Mouse (Mus musculus) hindbrain, embryonic 10.5 days (tissue): ENCODE measurements around the gene Foxl1. TPM values are rescaled to one million over a fixed set of nuclear protein-coding genes. Genes with fewer than 3 reads are reported as not detected.
A peak's percentile ranks its signal among the peaks of the same experiment; 100 is the strongest.

ENCODE experiments used
- DNase-seq: peaks from one replicate; pipeline ENCODE4 v3.0.0-alpha.2; 2017; ENCODE audit warnings: low spot score
- H3K27ac ChIP-seq: fragments of 300-500 bp; sonication (generic); 2 replicates; pipeline ENCODE4 v1.5.1; 2016; ENCODE audit warnings: mild to moderate bottlenecking, moderate library complexity
- H3K27me3 ChIP-seq: fragments of 300-500 bp; sonication (generic); 2 replicates; pipeline ENCODE4 v1.6.1; 2016; ENCODE audit warnings: mild to moderate bottlenecking; ENCODE audit not compliant: poor library complexity, insufficient read depth, severe bottlenecking
- H3K36me3 ChIP-seq: fragments of 300-500 bp; sonication (generic); 2 replicates; pipeline ENCODE4 v1.6.1; 2016; ENCODE audit warnings: mild to moderate bottlenecking, moderate library complexity
- H3K4me1 ChIP-seq: fragments of 300-500 bp; sonication (generic); replicated peaks from 2 replicates; pipeline ENCODE4 v1.6.1; 2016; ENCODE audit warnings: mild to moderate bottlenecking
- H3K4me3 ChIP-seq: fragments of 300-500 bp; sonication (generic); 2 replicates; pipeline ENCODE4 v1.5.1; 2016; ENCODE audit warnings: mild to moderate bottlenecking, moderate library complexity
- H3K9me3 ChIP-seq: fragments of 300-500 bp; sonication (generic); 2 replicates; pipeline ENCODE4 v1.6.1; 2016; ENCODE audit warnings: mild to moderate bottlenecking, moderate library complexity
- whole genome bisulfite sequencing: fragments of 180-500 bp; shearing (Covaris S2); methylation state at CpG from one replicate; pipeline ENCODE4 v1.1.7; 2016; 5-methylcytosine and 5-hydroxymethylcytosine counted together
- polyA plus RNA-seq: library from polyadenylated mRNA; unstranded; fragments of >200 nt; fragmentation: Nextera tagmentation; extraction: Ambion mirVana; gene quantifications from 2 replicates; pipeline ENCODE4 v1.2.1, GENCODE M21; 2016

The Foxl1 gene
- polyA plus RNA-seq, 1 experiment from 2014 or later: 3.5 TPM

- peaks cover 59% of the 10 kb centered on the region for H3K4me1 ChIP-seq
- H3K27ac ChIP-seq: no peak overlapping the region
- no peaks in the 10 kb centered on the region for H3K9me3 ChIP-seq
- no peaks in the 10 kb centered on the region for H3K36me3 ChIP-seq
- WGBS: 61% methylated on average over 5 of the region's 5 CpGs
- 0 out of 2 replicates have a peak, but pooled peaks cover 5% of the 10 kb centered on the region for H3K27me3 ChIP-seq
- H3K4me3 ChIP-seq: no peak overlapping the region
- no peak for DNase-seq
Observed at GRCm38 (mm10) chr8:121168033-121168432, 40.3 kb downstream of the Foxl1 start.

GRCm38 (mm10) chr8:121170116-121170515, 42.4 kb downstream of the Foxl1 start:
- Histone ChIP-seq H3K9me3 (no peaks in the 10 kb centered on the region), H3K4me3 (no peak overlapping the region), H3K4me1 (peaks cover 62% of the 10 kb centered on the region), H3K27me3 (0 out of 2 replicates have a peak, but pooled peaks cover 3% of the 10 kb centered on the region), H3K27ac (peak overlapping the region; percentile 71), H3K36me3 (no peaks in the 10 kb centered on the region)
- 54% methylated on average over 7 of the region's 7 CpGs for WGBS
- DNase-seq: no peak

GRCm38 (mm10) chr8:121170626-121171552, 43.1 kb downstream of the Foxl1 start:
- no peak overlapping the region for H3K4me3 ChIP-seq
- 70% methylated on average over 27 of the region's 27 CpGs for WGBS
- H3K36me3 ChIP-seq: no peaks in the 10 kb centered on the region
- H3K9me3 ChIP-seq: no peaks in the 10 kb centered on the region
- peak overlapping the region; percentile 71 for H3K27ac ChIP-seq
- H3K27me3 ChIP-seq: peaks cover 3% of the 10 kb centered on the region; the same call in 1 of the 2 replicates
- no peak for DNase-seq
- H3K4me1 ChIP-seq: peaks cover 66% of the 10 kb centered on the region

GRCm38 (mm10) chr8:121172567-121172966, 44.8 kb downstream of the Foxl1 start:
- Histone ChIP-seq H3K4me1 (peaks cover 67% of the 10 kb centered on the region), H3K9me3 (no peaks in the 10 kb centered on the region), H3K27ac (peak overlapping the region; percentile 50; the same call in 1 of the 2 replicates), H3K4me3 (no peak overlapping the region), H3K27me3 (peaks cover 2% of the 10 kb centered on the region; the same call in 1 of the 2 replicates), H3K36me3 (no peaks in the 10 kb centered on the region)
- no peak for DNase-seq
- 68% methylated on average over 8 of the region's 8 CpGs for WGBS

GRCm38 (mm10) chr8:121174178-121174577, 46.4 kb downstream of the Foxl1 start:
- WGBS: 63% methylated on average over 10 of the region's 10 CpGs
- no peak overlapping the region for H3K4me3 ChIP-seq

GRCm38 (mm10) chr8:121174721-121175539, 47.2 kb downstream of the Foxl1 start:
- H3K4me1 ChIP-seq: peaks cover 64% of the 10 kb centered on the region
- H3K4me3 ChIP-seq: no peak overlapping the region; the same call in 1 of the 2 replicates
- H3K9me3 ChIP-seq: no peaks in the 10 kb centered on the region
- H3K27me3 ChIP-seq: peaks cover 3% of the 10 kb centered on the region
- DNase-seq: no peak
- WGBS: 60% methylated on average over 30 of the region's 30 CpGs
- peak overlapping the region; percentile 62 for H3K27ac ChIP-seq
- H3K36me3 ChIP-seq: no peaks in the 10 kb centered on the region

More at GRCm38 (mm10) chr8:121174178-121174577, 46.4 kb downstream of the Foxl1 start:
- peak; percentile 43 for DNase-seq
- Histone ChIP-seq H3K27ac (no peak overlapping the region), H3K4me1 (peaks cover 66% of the 10 kb centered on the region), H3K36me3 (no peaks in the 10 kb centered on the region), H3K27me3 (no peaks in the 10 kb centered on the region; the same call in none of the 2 replicates), H3K9me3 (no peaks in the 10 kb centered on the region)

GRCm38 (mm10) chr8:121175540-121176090, 47.9 kb downstream of the Foxl1 start:
- WGBS: 68% methylated on average over 8 of the region's 8 CpGs
- H3K27me3 ChIP-seq: peaks cover 3% of the 10 kb centered on the region
- H3K4me1 ChIP-seq: peaks cover 61% of the 10 kb centered on the region
- DNase-seq: no peak
- peak overlapping the region; percentile 62 for H3K27ac ChIP-seq
- no peaks in the 10 kb centered on the region for H3K36me3 ChIP-seq
- H3K4me3 ChIP-seq: no peak overlapping the region
- H3K9me3 ChIP-seq: no peaks in the 10 kb centered on the region

GRCm38 (mm10) chr8:121176291-121176690, 48.6 kb downstream of the Foxl1 start:
- H3K27ac ChIP-seq: 0 out of 2 replicates have a peak overlapping the region, but pooled peaks have one; percentile 29
- 32% methylated on average over 3 of the region's 3 CpGs for WGBS
- no peak for DNase-seq
- peaks cover 3% of the 10 kb centered on the region for H3K27me3 ChIP-seq
- peaks cover 61% of the 10 kb centered on the region for H3K4me1 ChIP-seq
- H3K4me3 ChIP-seq: no peak overlapping the region
- H3K36me3 ChIP-seq: no peaks in the 10 kb centered on the region
- H3K9me3 ChIP-seq: no peaks in the 10 kb centered on the region

Other genes with a start within 250 kb of the Foxl1 start
- 3.9 and 4.9 TPM in 2 replicates for gene Foxf1, start 43.6 kb upstream of the Foxl1 start, polyA plus RNA-seq
- 60.5 and 68.2 TPM in 2 replicates for gene Mthfsd, start 19.5 kb upstream of the Foxl1 start, polyA plus RNA-seq
- 7.0 and 13.7 TPM in 2 replicates for gene Foxc2, start 11.8 kb upstream of the Foxl1 start, polyA plus RNA-seq